ENCODE assay signal across 10 mouse cellular contexts in the genomic region with DNA sequence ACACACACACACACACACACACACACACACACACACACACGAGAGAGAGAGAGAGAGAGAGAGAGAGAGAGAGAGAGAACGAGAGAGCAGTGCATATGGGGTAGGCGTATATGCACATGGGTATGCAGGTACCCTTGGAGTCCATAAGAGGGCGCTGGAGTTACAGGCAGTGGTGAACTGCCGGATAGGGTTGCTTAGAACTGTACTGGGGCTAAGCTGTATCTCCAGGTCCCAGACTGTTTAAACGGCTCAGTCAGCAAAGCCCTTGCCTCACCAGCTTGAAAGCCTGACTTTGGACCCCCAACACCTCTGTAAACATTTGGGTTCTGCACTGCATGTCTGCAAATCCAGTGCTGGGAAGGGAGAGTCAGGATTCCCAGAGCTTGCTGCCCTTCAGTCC.
DNase-seq lines count a peak whose midpoint lies in the region; ATAC-seq and TF ChIP-seq lines count a peak whose summit lies in the region.
"Had no signal": no experiment of that assay in that cellular context is flagged by ENCODE, and none has a peak within 500 bp of the region (broad histone marks: within the 10 kb centered on the region; RNA-seq: fewer than 3 reads in every experiment).

No protein-coding gene starts in this region.

- no peaks in the 10 kb centered on the region for H3K79me2 ChIP-seq in heart, adult 2 months (replicated peaks; ENCODE audit: control insufficient read depth, insufficient read depth, low read length)

- no peak for ATAC-seq in lung, embryonic 14.5 days (ENCODE audit: insufficient read depth)
- ATAC-seq in embryonic facial prominence, embryonic 13.5 days (ENCODE audit: insufficient number of reproducible peaks, insufficient read depth, low FRiP score, low TSS enrichment, low read depth): no peak
- ATAC-seq in stomach, embryonic 14.5 days (ENCODE audit: insufficient number of reproducible peaks, insufficient read depth, low FRiP score, low read depth): no peak

- no peak for TF ChIP-seq POLR2A in heart, adult 2 months (IDR thresholded peaks at IDR 0.05; ENCODE audit: insufficient read depth, low read depth, low read length)

- peaks cover 15% of the 10 kb centered on the region for H3K4me1 ChIP-seq in heart, adult 2 months (ENCODE audit: control insufficient read depth, insufficient read depth, low read length)
- H3K4me1 ChIP-seq in lung, embryonic 14.5 days (ENCODE audit: insufficient read depth): no peaks in the 10 kb centered on the region; the same call in 1 of the 2 replicates
- peaks cover 33% of the 10 kb centered on the region for H3K4me1 ChIP-seq in embryonic facial prominence, embryonic 13.5 days
- peaks cover 15% of the 10 kb centered on the region for H3K4me1 ChIP-seq in stomach, embryonic 14.5 days (ENCODE audit: control insufficient read depth, insufficient read depth, low read length)

- intact Hi-C loops in heart, adult 2 months (cut with DNase I): loop anchor here (5.0 kb wide), 3 partner anchors 56 to 209 kb away; no protein-coding TSS in a partner anchor

- H3K9me3 ChIP-seq in lung, embryonic 14.5 days (ENCODE audit: low read depth, low read length): no peaks in the 10 kb centered on the region
- no peaks in the 10 kb centered on the region for H3K9me3 ChIP-seq in embryonic facial prominence, embryonic 13.5 days
- H3K9me3 ChIP-seq in stomach, embryonic 14.5 days (ENCODE audit: control insufficient read depth, low read depth, low read length): no peaks in the 10 kb centered on the region

- H3K9ac ChIP-seq in heart, adult 2 months (ENCODE audit: low read depth, low read length): no peak overlapping the region
- H3K9ac ChIP-seq in lung, embryonic 14.5 days: no peak overlapping the region
- no peak overlapping the region for H3K9ac ChIP-seq in embryonic facial prominence, embryonic 13.5 days
- no peak overlapping the region for H3K9ac ChIP-seq in stomach, embryonic 14.5 days (replicated peaks; ENCODE audit: low read depth, low read length)

- TF ChIP-seq EP300 in heart, adult 2 months (IDR thresholded peaks at IDR 0.05; ENCODE audit: insufficient read depth, low read depth, low read length): no peak

- peak overlapping the region; percentile 81 for H3K27ac ChIP-seq in heart, adult 2 months
- 0 out of 2 replicates have a peak overlapping the region, but pooled peaks have one; percentile 33 for H3K27ac ChIP-seq in lung, embryonic 14.5 days (ENCODE audit: low read depth)
- H3K27ac ChIP-seq in embryonic facial prominence, embryonic 13.5 days: peak overlapping the region; percentile 86
- H3K27ac ChIP-seq in stomach, embryonic 14.5 days (ENCODE audit: low read length): no peak overlapping the region; the same call in 1 of the 2 replicates

- H3K36me3 ChIP-seq in heart, adult 2 months (ENCODE audit: control insufficient read depth, insufficient read depth, low read length): peaks cover 2% of the 10 kb centered on the region; the same call in 1 of the 2 replicates
- H3K36me3 ChIP-seq in lung, embryonic 14.5 days (ENCODE audit: insufficient read depth): no peaks in the 10 kb centered on the region
- H3K36me3 ChIP-seq in embryonic facial prominence, embryonic 13.5 days: no peaks in the 10 kb centered on the region
- no peaks in the 10 kb centered on the region for H3K36me3 ChIP-seq in stomach, embryonic 14.5 days (ENCODE audit: control insufficient read depth, insufficient read depth, low read length)

- H3K4me2 ChIP-seq in lung, embryonic 14.5 days: peak overlapping the region; percentile 48
- no peak overlapping the region for H3K4me2 ChIP-seq in embryonic facial prominence, embryonic 13.5 days
- peak overlapping the region; percentile 46 for H3K4me2 ChIP-seq in stomach, embryonic 14.5 days (replicated peaks; ENCODE audit: low read depth, low read length)

- no peak for DNase-seq in heart, adult 2 months
- DNase-seq in heart, adult 18-20 months: no peak
- DNase-seq in lung, embryonic 14.5 days: no peak
- DNase-seq in lung, postnatal 10 days: no peak
- DNase-seq in layer of hippocampus, postnatal 36 days: no peak
- DNase-seq in spleen, postnatal 4 days (ENCODE audit: low spot score in 2 of 2): no peak
- DNase-seq: retina, postnatal 1 day had no signal

- peak overlapping the region; percentile 62 for H3K4me3 ChIP-seq in heart, adult 2 months
- no peak overlapping the region for H3K4me3 ChIP-seq in lung, embryonic 14.5 days (ENCODE audit: low read depth, low read length)
- no peak overlapping the region for H3K4me3 ChIP-seq in embryonic facial prominence, embryonic 13.5 days
- no peak overlapping the region for H3K4me3 ChIP-seq in stomach, embryonic 14.5 days (ENCODE audit: low read depth, low read length)

- TF ChIP-seq CTCF in heart, adult 2 months (IDR thresholded peaks at IDR 0.05): peak; percentile 53
- TF ChIP-seq CTCF in lung, embryonic 14.5 days (IDR thresholded peaks at IDR 0.05; ENCODE audit: low read depth): peak; percentile 58

- H3K27me3 ChIP-seq in heart, adult 2 months (ENCODE audit: control insufficient read depth, insufficient read depth, low read length): no peaks in the 10 kb centered on the region
- H3K27me3 ChIP-seq in lung, embryonic 14.5 days (ENCODE audit: insufficient read depth, low read length): no peaks in the 10 kb centered on the region
- no peaks in the 10 kb centered on the region for H3K27me3 ChIP-seq in embryonic facial prominence, embryonic 13.5 days
- H3K27me3 ChIP-seq in stomach, embryonic 14.5 days (ENCODE audit: control insufficient read depth, insufficient read depth, low read length): no peaks in the 10 kb centered on the region
- H3K27me3 ChIP-seq: Patski had no signal

- 89% methylated on average over 6 of the region's 6 CpGs for WGBS in heart, adult 2 months
- 87% methylated on average over 5 of the region's 6 CpGs for WGBS in lung, embryonic 14.5 days
- WGBS in embryonic facial prominence, embryonic 13.5 days: 89% methylated on average over 6 of the region's 6 CpGs
- 83% methylated on average over 5 of the region's 6 CpGs for WGBS in stomach, embryonic 14.5 days
